Mouse (Mus musculus) brain, embryonic 14.5 days (tissue): ENCODE results near the gene Nrp1.

Experiments
- CTCF ChIP-seq: fragments of 200-500 bp; IDR thresholded peaks from 2 replicates; pipeline ENCODE4 v1.5.1; 2012; ENCODE audit warnings: inconsistent platforms, mild to moderate bottlenecking, moderate library complexity, borderline replicate concordance; ENCODE audit not compliant: insufficient read depth, insufficient read length; ENCODE audit errors: extremely low read depth
- POLR2A ChIP-seq: fragments of 200-500 bp; IDR thresholded peaks from 2 replicates; pipeline ENCODE4 v1.6.1; 2012; ENCODE audit warnings: mild to moderate bottlenecking, inconsistent platforms, borderline replicate concordance; ENCODE audit not compliant: poor library complexity, insufficient read depth, insufficient read length, severe bottlenecking; ENCODE audit errors: extremely low read depth

- TF ChIP-seq CTCF (no peak), POLR2A (no peak)
Observed at GRCm38 (mm10) chr8:128517546-128518102, 159.2 kb downstream of the Nrp1 start.
